In genomic region chr8:94205736-94206135, GRCm38 (mm10) we compare ENCODE assay signal across 8 mouse cellular contexts. TPM values are rescaled to one million over a fixed set of nuclear protein-coding genes. Genes with fewer than 3 reads are reported as not detected.
DNase-seq lines count a peak whose midpoint lies in the region; ATAC-seq and TF ChIP-seq lines count a peak whose summit lies in the region.

No protein-coding gene starts in this region.

- H3K4me3 ChIP-seq in CH12.LX (replicated peaks in 1 of 3; ENCODE audit: low read depth in 2 of 3, low read length in 2 of 3, poor library complexity in 1 of 3) = no peak overlapping the region
- H3K4me3 ChIP-seq in forebrain, embryonic 13.5 days = no peak overlapping the region
- no peak overlapping the region for H3K4me3 ChIP-seq in hindbrain, embryonic 16.5 days (ENCODE audit: low read length)
- H3K4me3 ChIP-seq in liver, adult 2 months (ENCODE audit: insufficient read depth, low read depth, low read length) = no peak overlapping the region

- no peak overlapping the region for H3K4me2 ChIP-seq in CH12.LX (ENCODE audit: insufficient read depth, low read depth, poor library complexity, severe bottlenecking)
- no peak overlapping the region for H3K4me2 ChIP-seq in forebrain, embryonic 13.5 days
- no peak overlapping the region for H3K4me2 ChIP-seq in hindbrain, embryonic 16.5 days (ENCODE audit: low read length)

- 15% methylated on average over 5 of the region's 5 CpGs for WGBS in forebrain, embryonic 13.5 days
- WGBS in hindbrain, embryonic 16.5 days = 20% methylated on average over 5 of the region's 5 CpGs
- WGBS in liver, adult 2 months = 9% methylated on average over 5 of the region's 5 CpGs

- H3K9me3 ChIP-seq in CH12.LX (replicated peaks; ENCODE audit: low read length) = no peaks in the 10 kb centered on the region
- H3K9me3 ChIP-seq in forebrain, embryonic 13.5 days (replicated peaks) = no peaks in the 10 kb centered on the region
- H3K9me3 ChIP-seq in hindbrain, embryonic 16.5 days (ENCODE audit: control insufficient read depth, low read length) = no peaks in the 10 kb centered on the region

- dilution Hi-C loops in CH12.LX (cut with MboI; ENCODE audit: extremely low pct_ligation_motif_present, extremely low pct_unique_long_range_greater_than_20kb, low sequenced_read_pairs) = no loop called here

- H3K79me2 ChIP-seq in CH12.LX (replicated peaks; ENCODE audit: control insufficient read depth, extremely low read depth, insufficient read depth, poor library complexity, severe bottlenecking) = no peaks in the 10 kb centered on the region
- no peaks in the 10 kb centered on the region for H3K79me2 ChIP-seq in liver, adult 2 months (ENCODE audit: control insufficient read depth, insufficient read depth, low read length)

- in situ Hi-C loops in CH12.LX (cut with MboI; ENCODE audit: low pct_ligation_motif_present, low pct_unique_long_range_greater_than_20kb, low sequenced_read_pairs) = no loop called here

- 0 out of 2 replicates have a peak, but pooled peaks have one; percentile 57 for ATAC-seq in forebrain, embryonic 13.5 days
- peak; percentile 56 for ATAC-seq in hindbrain, embryonic 16.5 days

- peaks cover 16% of the 10 kb centered on the region for H3K27me3 ChIP-seq in CH12.LX (replicated peaks)
- no peaks in the 10 kb centered on the region for H3K27me3 ChIP-seq in forebrain, embryonic 13.5 days
- no peaks in the 10 kb centered on the region for H3K27me3 ChIP-seq in hindbrain, embryonic 16.5 days (replicated peaks; ENCODE audit: control insufficient read depth, insufficient read depth, low read length)
- H3K27me3 ChIP-seq in liver, adult 2 months (ENCODE audit: control insufficient read depth, insufficient read depth, low read length) = no peaks in the 10 kb centered on the region

- TF ChIP-seq RAD21 in CH12.LX (IDR thresholded peaks at IDR 0.05; ENCODE audit: low read depth, low read length) = peak; percentile 92

- TF ChIP-seq POLR2A in CH12.LX (IDR thresholded peaks at IDR 0.05; ENCODE audit: low read depth, low read length) = no peak
- TF ChIP-seq POLR2A in liver, adult 2 months (IDR thresholded peaks at IDR 0.05; ENCODE audit: extremely low read depth, insufficient read depth, low read length) = no peak

- H3K27ac ChIP-seq in CH12.LX (ENCODE audit: insufficient read depth, low read depth) = no peak overlapping the region
- no peak overlapping the region for H3K27ac ChIP-seq in forebrain, embryonic 13.5 days
- no peak overlapping the region for H3K27ac ChIP-seq in hindbrain, embryonic 16.5 days (ENCODE audit: low read depth, low read length)
- no peak overlapping the region for H3K27ac ChIP-seq in liver, adult 2 months (replicated peaks; ENCODE audit: insufficient read depth, low read depth, low read length)

- no peaks in the 10 kb centered on the region for H3K36me3 ChIP-seq in CH12.LX (replicated peaks in 1 of 2; ENCODE audit: control insufficient read depth in 1 of 2, insufficient read depth in 1 of 2, low read length in 1 of 2)
- no peaks in the 10 kb centered on the region for H3K36me3 ChIP-seq in forebrain, embryonic 13.5 days (ENCODE audit: poor library complexity, severe bottlenecking)
- no peaks in the 10 kb centered on the region for H3K36me3 ChIP-seq in hindbrain, embryonic 16.5 days (ENCODE audit: control insufficient read depth, insufficient read depth, low read length)
- H3K36me3 ChIP-seq in liver, adult 2 months (ENCODE audit: control insufficient read depth, insufficient read depth, low read length) = no peaks in the 10 kb centered on the region

- TF ChIP-seq CTCF in CH12.LX (conservative IDR thresholded peaks at IDR 0.05 in 1 of 2, IDR thresholded peaks at IDR 0.05 in 1 of 2; ENCODE audit: low read depth in 2 of 2, low read length in 2 of 2) = peak; percentile 90 to 91
- TF ChIP-seq CTCF in liver, adult 2 months (IDR thresholded peaks at IDR 0.05; ENCODE audit: low read depth, low read length) = peak; percentile 99

- H3K9ac ChIP-seq in CH12.LX (ENCODE audit: insufficient read depth, low read depth) = no peak overlapping the region
- no peak overlapping the region for H3K9ac ChIP-seq in forebrain, embryonic 13.5 days
- no peak overlapping the region for H3K9ac ChIP-seq in hindbrain, embryonic 16.5 days (ENCODE audit: low read depth, low read length)
- H3K9ac ChIP-seq in liver, adult 2 months (ENCODE audit: low read depth, low read length) = no peak overlapping the region

- no peaks in the 10 kb centered on the region for H3K4me1 ChIP-seq in CH12.LX (ENCODE audit: control insufficient read depth in 1 of 2, insufficient read depth in 2 of 2)
- no peaks in the 10 kb centered on the region for H3K4me1 ChIP-seq in forebrain, embryonic 13.5 days
- H3K4me1 ChIP-seq in hindbrain, embryonic 16.5 days (ENCODE audit: control insufficient read depth, insufficient read depth, low read depth, low read length) = no peaks in the 10 kb centered on the region
- H3K4me1 ChIP-seq in liver, adult 2 months (ENCODE audit: control insufficient read depth, insufficient read depth, low read length) = peaks cover 2% of the 10 kb centered on the region; the same call in 1 of the 2 replicates

- DNase-seq in 3134 (ENCODE audit: extremely low read depth, insufficient read length, low spot score) = peak; percentile 27
- peak; percentile 67 for DNase-seq in CH12.LX (ENCODE audit: extremely low read depth)
- DNase-seq in c-Kit-positive CD71-negative TER-119-negative erythroid progenitor cells, embryonic 14.5 days (ENCODE audit: low read depth) = peak; percentile 60
- DNase-seq in liver, adult 2 months (ENCODE audit: extremely low read depth, low read depth, low spot score) = peak; percentile 63
- DNase-seq in neural tube, embryonic 10.5 days (ENCODE audit: extremely low spot score, low spot score) = peak; percentile 81
- DNase-seq in testis, postnatal 14 days (ENCODE audit: low spot score) = peak; percentile 72

- TF ChIP-seq EP300 in CH12.LX (IDR thresholded peaks at IDR 0.05; ENCODE audit: low read length) = no peak

TF ChIP-seq in CH12.LX, 34 proteins besides CTCF, POLR2A, EP300 and RAD21 (continues in another document):
- TF ChIP-seq NRF1 (IDR thresholded peaks at IDR 0.05; ENCODE audit: low read depth, low read length) = no peak
- no peak for TF ChIP-seq PAX5 (IDR thresholded peaks at IDR 0.05; ENCODE audit: low read length)
- TF ChIP-seq IRF4 (IDR thresholded peaks at IDR 0.05; ENCODE audit: low read depth, low read length) = peak; percentile 11; the same call in 1 of the 2 replicates
- no peak; the same call in 1 of the 2 replicates for TF ChIP-seq NELFE (IDR thresholded peaks at IDR 0.05; ENCODE audit: low read depth, low read length)
- no peak for TF ChIP-seq UBTF (IDR thresholded peaks at IDR 0.05; ENCODE audit: low read depth, low read length)
- no peak for TF ChIP-seq ZMIZ1 (IDR thresholded peaks at IDR 0.05; ENCODE audit: low read depth, low read length)
- no peak for TF ChIP-seq ETS1 (conservative IDR thresholded peaks at IDR 0.05; ENCODE audit: low read depth, low read length)
- TF ChIP-seq CHD2 (IDR thresholded peaks at IDR 0.05; ENCODE audit: low read length) = no peak
- TF ChIP-seq HCFC1 (IDR thresholded peaks at IDR 0.05; ENCODE audit: low read depth, low read length) = no peak
- no peak for TF ChIP-seq ELF1 (IDR thresholded peaks at IDR 0.05; ENCODE audit: low read depth, low read length)
- no peak for TF ChIP-seq RCOR1 (conservative IDR thresholded peaks at IDR 0.05; ENCODE audit: low read depth, low read length)
- no peak for TF ChIP-seq CHD1 (IDR thresholded peaks at IDR 0.05; ENCODE audit: low read depth, low read length)
- TF ChIP-seq ZC3H11A (IDR thresholded peaks at IDR 0.05; ENCODE audit: low read depth, low read length) = no peak
- no peak for TF ChIP-seq GABPA (IDR thresholded peaks at IDR 0.05; ENCODE audit: insufficient replicate concordance, low read depth, low read length)
- no peak for TF ChIP-seq ZKSCAN1 (IDR thresholded peaks at IDR 0.05; ENCODE audit: borderline replicate concordance, low read depth, low read length)
- no peak for TF ChIP-seq JUND (conservative IDR thresholded peaks at IDR 0.05; ENCODE audit: low read depth, low read length)
- TF ChIP-seq TCF12 (IDR thresholded peaks at IDR 0.05; ENCODE audit: low read depth, low read length) = no peak; the same call in 1 of the 2 replicates

RNA-seq across cellular contexts. Expression of gene Nup93, which starts 8.6 kb away (rescaled TPM):
- total RNA-seq in CH12.LX (2012; rRNA removed) (46.0 and 65.9 TPM in 2 replicates), CH12.LX (2014; rRNA removed) (86.2 and 88.3 TPM in 2 replicates)
- 99.6 and 102 TPM in 2 replicates for polyA plus RNA-seq in CH12.LX (2012; ENCODE audit: insufficient read length, low read depth)
- polyA plus RNA-seq in forebrain, embryonic 13.5 days (2015; fragmentation: Nextera tagmentation; extraction: Ambion mirVana) = 83.6 and 98.8 TPM in 2 replicates
- 54.0 and 62.1 TPM in 2 replicates for polyA plus RNA-seq in hindbrain, embryonic 16.5 days (2015; fragmentation: Nextera tagmentation; extraction: Ambion mirVana)
- 2.3 and 3.2 TPM in 2 replicates for total RNA-seq in liver, adult 2 months (2014; rRNA removed)
- polyA plus RNA-seq in liver, adult 2 months (2012; rRNA removed) = 3.4 and 4.6 TPM in 2 replicates

RNA-seq across cellular contexts. Expression of gene Mt1, which starts 26.9 kb away (rescaled TPM):
- 174 and 239 TPM in 2 replicates for total RNA-seq in CH12.LX (2012; rRNA removed)
- 13.6 and 19.9 TPM in 2 replicates for total RNA-seq in CH12.LX (2014; rRNA removed)
- 57.4 and 62.7 TPM in 2 replicates for polyA plus RNA-seq in CH12.LX (2012; ENCODE audit: insufficient read length, low read depth)
- polyA plus RNA-seq in forebrain, embryonic 13.5 days (2015; fragmentation: Nextera tagmentation; extraction: Ambion mirVana) = 91.0 and 105 TPM in 2 replicates
- 126 and 210 TPM in 2 replicates for polyA plus RNA-seq in hindbrain, embryonic 16.5 days (2015; fragmentation: Nextera tagmentation; extraction: Ambion mirVana)
- total RNA-seq in liver, adult 2 months (2014; rRNA removed) = 270 and 333 TPM in 2 replicates
- 388 and 1,689 TPM in 2 replicates for polyA plus RNA-seq in liver, adult 2 months (2012; rRNA removed)

RNA-seq across cellular contexts. Expression of gene Mt2, which starts 33.3 kb away (rescaled TPM):
- total RNA-seq in CH12.LX (2012; rRNA removed) (109 and 212 TPM in 2 replicates), CH12.LX (2014; rRNA removed) (4.1 and 4.3 TPM in 2 replicates)
- polyA plus RNA-seq in CH12.LX (2012; ENCODE audit: insufficient read length, low read depth) = 49.4 and 54.4 TPM in 2 replicates
- polyA plus RNA-seq in forebrain, embryonic 13.5 days (2015; fragmentation: Nextera tagmentation; extraction: Ambion mirVana) = 41.0 and 48.0 TPM in 2 replicates
- polyA plus RNA-seq in hindbrain, embryonic 16.5 days (2015; fragmentation: Nextera tagmentation; extraction: Ambion mirVana) = 30.4 and 53.8 TPM in 2 replicates
- total RNA-seq in liver, adult 2 months (2014; rRNA removed) = 120 and 122 TPM in 2 replicates
- 9.4 and 162 TPM in 2 replicates for polyA plus RNA-seq in liver, adult 2 months (2012; rRNA removed)

RNA-seq across cellular contexts. Expression of gene Mt3, which starts 53.3 kb away (rescaled TPM):
- 20.0 and 20.6 TPM in 2 replicates for total RNA-seq in CH12.LX (2012; rRNA removed)
- not detected in 2 replicates for total RNA-seq in CH12.LX (2014; rRNA removed)
- 1.9 and 2.5 TPM in 2 replicates for polyA plus RNA-seq in CH12.LX (2012; ENCODE audit: insufficient read length, low read depth)
- 188 and 208 TPM in 2 replicates for polyA plus RNA-seq in forebrain, embryonic 13.5 days (2015; fragmentation: Nextera tagmentation; extraction: Ambion mirVana)
- polyA plus RNA-seq in hindbrain, embryonic 16.5 days (2015; fragmentation: Nextera tagmentation; extraction: Ambion mirVana) = 242 and 317 TPM in 2 replicates
- not detected in 2 replicates for total RNA-seq in liver, adult 2 months (2014; rRNA removed)
- polyA plus RNA-seq in liver, adult 2 months (2012; rRNA removed) = 0.21 TPM in 1 of 2 replicates, not detected in the other

Comparison
In these comparisons a context has a peak if more than half of its experiments do, and no peak if none do; other contexts are left out.
1. DNase-seq: peak in every context shown above with its lines; median percentile 81 in neural tube, embryonic 10.5 days; 72 in testis, postnatal 14 days; 67 in CH12.LX; 63 in liver, adult 2 months; 60 in c-Kit-positive CD71-negative TER-119-negative erythroid progenitor cells, embryonic 14.5 days; 27 in 3134.